Mouse (Mus musculus): Measurements from ENCODE around the gene Crabp2.

DNA sequence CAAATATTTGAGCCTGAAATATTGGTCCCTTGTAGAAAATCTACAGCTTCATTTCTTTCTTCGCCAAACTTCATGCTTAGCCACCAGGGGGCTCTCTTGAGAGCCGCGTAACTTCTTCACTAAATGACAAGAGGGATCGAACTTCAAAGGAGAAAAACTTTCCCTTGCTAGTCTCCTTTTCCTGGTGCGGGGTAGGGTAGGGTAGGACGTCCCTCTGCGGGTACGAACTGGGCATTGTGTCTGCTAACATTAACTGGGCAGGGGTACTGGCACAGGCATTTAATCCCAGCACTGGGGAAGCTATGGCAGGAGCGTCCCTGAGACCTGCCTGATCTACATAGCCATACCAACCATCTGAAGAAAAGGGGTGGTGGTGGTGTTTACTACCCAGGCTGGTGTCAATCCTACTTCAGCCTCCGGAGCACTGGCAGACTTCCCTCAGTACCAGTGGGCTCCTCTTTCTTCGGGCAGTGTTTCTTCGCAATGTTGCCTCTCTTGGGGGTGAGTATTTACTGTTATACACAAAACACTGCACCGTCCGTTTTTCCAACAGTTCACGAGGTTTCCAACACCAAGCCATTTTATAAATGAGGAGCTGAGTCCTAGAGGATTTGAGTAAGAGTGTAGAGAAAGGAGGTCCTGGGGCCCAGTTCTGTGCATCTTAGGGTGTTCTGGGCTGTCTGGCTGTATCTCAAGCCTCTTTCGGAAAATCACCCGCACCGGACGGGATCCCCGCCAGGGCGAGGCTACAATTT is 21.9 kb downstream of the Crabp2 start:
- TF ChIP-seq CTCF (IDR thresholded peaks at IDR 0.05; ENCODE audit: extremely low read depth, insufficient read depth, insufficient read length, insufficient replicate concordance) (peak; percentile 52; the same call in 1 of the 2 replicates), POLR2A (IDR thresholded peaks at IDR 0.05; ENCODE audit: low read depth, low read length) (no peak)

All from spleen, adult 2 months (tissue).